Mouse (Mus musculus) forebrain, embryonic 16.5 days (tissue): Measurements from ENCODE around the gene Klhl8. TPM values are rescaled to one million over a fixed set of nuclear protein-coding genes. Genes with fewer than 3 reads are reported as not detected.

Experiments used
- ATAC-seq: fragments of 200-750 bp; cut with Nextera tagmentation; 2 replicates; pipeline ENCODE4 v1.8.0; 2017; ENCODE audit warnings: mild to moderate bottlenecking, moderate library complexity
- H3K27ac ChIP-seq: fragments of 300-500 bp; sonication (generic); 2 replicates; pipeline ENCODE4 v1.5.1; 2014; ENCODE audit warnings: low read length, control low read depth
- H3K27me3 ChIP-seq: fragments of 300-500 bp; sonication (generic); replicated peaks from 2 replicates; pipeline ENCODE4 v1.6.1; 2014; ENCODE audit warnings: low read length; ENCODE audit not compliant: control insufficient read depth, insufficient read depth
- H3K36me3 ChIP-seq: fragments of 300-500 bp; sonication (generic); 2 replicates; pipeline ENCODE4 v1.6.1; 2014; ENCODE audit not compliant: control insufficient read depth, insufficient read depth
- H3K4me1 ChIP-seq: fragments of 300-500 bp; sonication (generic); replicated peaks from 2 replicates; pipeline ENCODE4 v1.6.1; 2014; ENCODE audit warnings: low read length; ENCODE audit not compliant: control insufficient read depth, insufficient read depth
- H3K4me2 ChIP-seq: fragments of 300-500 bp; sonication (generic); 2 replicates; pipeline ENCODE4 v1.6.1; 2014; ENCODE audit warnings: mild to moderate bottlenecking, low read length, control low read depth
- H3K4me3 ChIP-seq: fragments of 300-500 bp; sonication (generic); replicated peaks from 2 replicates; pipeline ENCODE4 v1.5.1; 2014; ENCODE audit warnings: mild to moderate bottlenecking, low read length, control low read depth
- H3K9ac ChIP-seq: fragments of 300-500 bp; sonication (generic); replicated peaks from 2 replicates; pipeline ENCODE4 v1.6.1; 2014; ENCODE audit warnings: low read depth, low read length, control low read depth
- H3K9me3 ChIP-seq: fragments of 300-500 bp; sonication (generic); 2 replicates; pipeline ENCODE4 v1.6.1; 2016; ENCODE audit warnings: low read length; ENCODE audit not compliant: control insufficient read depth
- WGBS: fragments of 180-500 bp; shearing (Covaris S2); extraction: QIAGEN DNeasy Blood & Tissue Kit; methylation state at CpG from one replicate; pipeline ENCODE4 v1.1.7; 2014; 5-methylcytosine and 5-hydroxymethylcytosine counted together
- polyA plus RNA-seq: library from polyadenylated mRNA; unstranded; fragments of >200 nt; fragmentation: Nextera tagmentation; extraction: Ambion mirVana; gene quantifications from 2 replicates; pipeline ENCODE4 v1.2.1, GENCODE M21; 2015

Klhl8 gene
- polyA plus RNA-seq, 1 experiment from 2014 or later, result 48.8 TPM

- no peak for ATAC-seq
- Histone ChIP-seq H3K4me2 (no peak overlapping the region), H3K9ac (no peak overlapping the region), H3K4me3 (no peak overlapping the region), H3K9me3 (no peaks in the 10 kb centered on the region), H3K27ac (no peak overlapping the region), H3K36me3 (no peaks in the 10 kb centered on the region), H3K27me3 (no peaks in the 10 kb centered on the region), H3K4me1 (no peaks in the 10 kb centered on the region)
- WGBS, result 89% methylated on average over 12 of the region's 12 CpGs
Measured at GRCm38 (mm10) chr5:103813997-103814542, 97.0 kb downstream of the Klhl8 start.

GRCm38 (mm10) chr5:103813291-103813690 lies 97.8 kb downstream of the Klhl8 start:
- Histone ChIP-seq H3K4me3 (no peak overlapping the region), H3K4me1 (no peaks in the 10 kb centered on the region), H3K9me3 (no peaks in the 10 kb centered on the region), H3K27me3 (no peaks in the 10 kb centered on the region), H3K36me3 (no peaks in the 10 kb centered on the region), H3K9ac (no peak overlapping the region), H3K27ac (no peak overlapping the region), H3K4me2 (no peak overlapping the region)
- no peak for ATAC-seq
- 81% methylated on average over 5 of the region's 5 CpGs for WGBS

Other genes starting within 250 kb of the Klhl8 start
- 1.5 and 1.7 TPM in 2 replicates for gene Aff1, start 218.9 kb downstream of the Klhl8 start, polyA plus RNA-seq
- gene Hsd17b13, start 66.2 kb upstream of the Klhl8 start, polyA plus RNA-seq, result not detected in 2 replicates
- gene Hsd17b11, start 110.7 kb upstream of the Klhl8 start, polyA plus RNA-seq, result 1.7 and 1.8 TPM in 2 replicates
- 55.9 and 57.8 TPM in 2 replicates for gene Nudt9, start 135.0 kb upstream of the Klhl8 start, polyA plus RNA-seq
- gene Gm17660, start 166.3 kb upstream of the Klhl8 start, polyA plus RNA-seq, result not detected in 2 replicates
- gene Sparcl1, start 202.5 kb upstream of the Klhl8 start, polyA plus RNA-seq, result 110 and 137 TPM in 2 replicates